Mouse (Mus musculus) lung, embryonic 14.5 days (tissue): ENCODE data around the gene Gins2. TPM values are rescaled to one million over a fixed set of nuclear protein-coding genes. Genes with fewer than 3 reads are reported as not detected.
A peak's percentile ranks its signal among the peaks of the same experiment; 100 is the strongest.

Source experiments
- ATAC-seq: fragments of 200-750 bp; cut with Nextera tagmentation; 2 replicates; pipeline ENCODE4 v1.8.0; 2017; ENCODE audit warnings: mild to moderate bottlenecking, moderate TSS enrichment, moderate library complexity; ENCODE audit not compliant: insufficient read depth
- DNase-seq: peaks from one replicate; pipeline ENCODE4 v3.0.0-alpha.2; 2015
- H3K27ac ChIP-seq: fragments of 300-500 bp; sonication (generic); 2 replicates; pipeline ENCODE4 v1.5.1; 2014; ENCODE audit warnings: low read depth, mild to moderate bottlenecking, moderate library complexity
- H3K27me3 ChIP-seq: fragments of 300-500 bp; sonication (generic); 2 replicates; pipeline ENCODE4 v1.6.1; 2014; ENCODE audit warnings: low read length, control low read depth; ENCODE audit not compliant: insufficient read depth
- H3K36me3 ChIP-seq: fragments of 300-500 bp; sonication (generic); 2 replicates; pipeline ENCODE4 v1.6.1; 2014; ENCODE audit warnings: control low read depth; ENCODE audit not compliant: insufficient read depth
- H3K4me1 ChIP-seq: fragments of 300-500 bp; sonication (generic); 2 replicates; pipeline ENCODE4 v1.6.1; 2014; ENCODE audit warnings: antibody characterized with exemption, control low read depth; ENCODE audit not compliant: insufficient read depth
- H3K4me2 ChIP-seq: fragments of 300-500 bp; sonication (generic); 2 replicates; pipeline ENCODE4 v1.6.1; 2014; ENCODE audit warnings: mild to moderate bottlenecking
- H3K4me3 ChIP-seq: fragments of 300-500 bp; sonication (generic); 2 replicates; pipeline ENCODE4 v1.5.1; 2014; ENCODE audit warnings: low read depth, low read length
- H3K9ac ChIP-seq: fragments of 300-500 bp; sonication (generic); 2 replicates; pipeline ENCODE4 v1.6.1; 2014
- H3K9me3 ChIP-seq: fragments of 300-500 bp; sonication (generic); 2 replicates; pipeline ENCODE4 v1.6.1; 2016; ENCODE audit warnings: low read depth, low read length, control low read depth
- CTCF ChIP-seq: IDR thresholded peaks from 2 replicates; pipeline ENCODE4 v1.5.1; 2016; ENCODE audit warnings: antibody characterized with exemption, low read depth
- WGBS: fragments of 180-500 bp; shearing (Covaris S2); extraction: QIAGEN DNeasy Blood & Tissue Kit; methylation state at CpG from one replicate; pipeline ENCODE4 v1.1.7; 2014; 5-methylcytosine and 5-hydroxymethylcytosine counted together
- polyA plus RNA-seq: library from polyadenylated mRNA; unstranded; fragments of >200 nt; fragmentation: Nextera tagmentation; extraction: Ambion mirVana; gene quantifications from 2 replicates; pipeline ENCODE4 v1.2.1, GENCODE M21; 2014

The Gins2 gene
- polyA plus RNA-seq, 1 experiment from 2014 or later: 139 TPM

- Histone ChIP-seq H3K36me3 (no peaks in the 10 kb centered on the region), H3K9ac (no peak overlapping the region), H3K4me1 (0 out of 2 replicates have a peak, but pooled peaks cover 5% of the 10 kb centered on the region), H3K27me3 (peaks cover 20% of the 10 kb centered on the region), H3K9me3 (no peaks in the 10 kb centered on the region), H3K4me2 (no peak overlapping the region), H3K4me3 (no peak overlapping the region), H3K27ac (peak overlapping the region; percentile 36; the same call in 1 of the 2 replicates)
- DNase-seq: no peak
- ATAC-seq: peak; percentile 23; the same call in 1 of the 2 replicates
- TF ChIP-seq CTCF: no peak
- 25% methylated on average over 5 of the region's 5 CpGs for WGBS
Measured at GRCm38 (mm10) chr8:120630031-120630430, 40.9 kb upstream of the Gins2 start.

- Histone ChIP-seq H3K4me1 (no peaks in the 10 kb centered on the region), H3K36me3 (no peaks in the 10 kb centered on the region), H3K27ac (no peak overlapping the region), H3K4me2 (no peak overlapping the region), H3K4me3 (no peak overlapping the region), H3K27me3 (no peaks in the 10 kb centered on the region), H3K9me3 (no peaks in the 10 kb centered on the region), H3K9ac (no peak overlapping the region)
- 83% methylated on average over 5 of the region's 5 CpGs for WGBS
- no peak for TF ChIP-seq CTCF
- ATAC-seq: no peak
- no peak for DNase-seq
Measured at GRCm38 (mm10) chr8:120627298-120627697, 38.2 kb upstream of the Gins2 start.

GRCm38 (mm10) chr8:120626461-120626860 lies 37.4 kb upstream of the Gins2 start:
- WGBS: 54% methylated on average over 11 of the region's 11 CpGs
- DNase-seq: no peak

GRCm38 (mm10) chr8:120623608-120624007 lies 34.5 kb upstream of the Gins2 start:
- DNase-seq (no peak), ATAC-seq (no peak)
- H3K4me1 ChIP-seq: peaks cover 3% of the 10 kb centered on the region; the same call in 1 of the 2 replicates
- H3K4me3 ChIP-seq: no peak overlapping the region
- no peak overlapping the region for H3K27ac ChIP-seq
- no peak overlapping the region for H3K4me2 ChIP-seq
- no peaks in the 10 kb centered on the region for H3K36me3 ChIP-seq
- H3K27me3 ChIP-seq: no peaks in the 10 kb centered on the region
- no peak for TF ChIP-seq CTCF
- 38% methylated on average over 2 of the region's 2 CpGs for WGBS
- no peak overlapping the region for H3K9ac ChIP-seq
- H3K9me3 ChIP-seq: no peaks in the 10 kb centered on the region

More at GRCm38 (mm10) chr8:120626461-120626860, 37.4 kb upstream of the Gins2 start:
- no peak for TF ChIP-seq CTCF
- no peaks in the 10 kb centered on the region for H3K27me3 ChIP-seq
- no peaks in the 10 kb centered on the region for H3K9me3 ChIP-seq
- H3K4me3 ChIP-seq: no peak overlapping the region
- H3K4me2 ChIP-seq: no peak overlapping the region
- H3K9ac ChIP-seq: no peak overlapping the region
- no peaks in the 10 kb centered on the region for H3K36me3 ChIP-seq
- no peak for ATAC-seq
- H3K4me1 ChIP-seq: 0 out of 2 replicates have a peak, but pooled peaks cover 3% of the 10 kb centered on the region
- H3K27ac ChIP-seq: no peak overlapping the region

GRCm38 (mm10) chr8:120622161-120622560 lies 33.1 kb upstream of the Gins2 start:
- Histone ChIP-seq H3K4me3 (no peak overlapping the region), H3K9ac (no peak overlapping the region), H3K27me3 (no peaks in the 10 kb centered on the region), H3K4me1 (peaks cover 3% of the 10 kb centered on the region; the same call in 1 of the 2 replicates), H3K36me3 (no peaks in the 10 kb centered on the region), H3K27ac (no peak overlapping the region), H3K9me3 (no peaks in the 10 kb centered on the region), H3K4me2 (no peak overlapping the region)
- ATAC-seq (no peak), DNase-seq (no peak)
- WGBS: 64% methylated on average over 14 of the region's 14 CpGs
- TF ChIP-seq CTCF: no peak

GRCm38 (mm10) chr8:120620441-120620840 lies 31.3 kb upstream of the Gins2 start:
- 28% methylated on average over 7 of the region's 7 CpGs for WGBS
- Histone ChIP-seq H3K9me3 (no peaks in the 10 kb centered on the region), H3K4me2 (no peak overlapping the region), H3K27ac (no peak overlapping the region), H3K4me1 (peaks cover 3% of the 10 kb centered on the region; the same call in 1 of the 2 replicates), H3K27me3 (no peaks in the 10 kb centered on the region), H3K36me3 (no peaks in the 10 kb centered on the region), H3K9ac (peak overlapping the region; percentile 18; the same call in 1 of the 2 replicates), H3K4me3 (no peak overlapping the region)
- no peak for TF ChIP-seq CTCF
- ATAC-seq (no peak), DNase-seq (no peak)

- Histone ChIP-seq H3K4me3 (no peak overlapping the region), H3K27me3 (no peaks in the 10 kb centered on the region), H3K27ac (no peak overlapping the region), H3K4me2 (no peak overlapping the region), H3K36me3 (no peaks in the 10 kb centered on the region), H3K9me3 (no peaks in the 10 kb centered on the region), H3K4me1 (peaks cover 3% of the 10 kb centered on the region; the same call in 1 of the 2 replicates), H3K9ac (no peak overlapping the region)
- ATAC-seq: no peak
- TF ChIP-seq CTCF: no peak
- no peak for DNase-seq
- 67% methylated on average over 11 of the region's 11 CpGs for WGBS
Measured at GRCm38 (mm10) chr8:120619235-120620180, 30.4 kb upstream of the Gins2 start.
